Mouse (Mus musculus) ES-Bruce4 (cell line): ENCODE data around the gene Sox6. TPM values are rescaled to one million over a fixed set of nuclear protein-coding genes. Genes with fewer than 3 reads are reported as not detected.

ENCODE experiments used
- H3K27ac ChIP-seq: 2 replicates; pipeline ENCODE4 v1.5.1; 2012; ENCODE audit warnings: low read length, inconsistent platforms; ENCODE audit not compliant: insufficient read depth
- H3K27me3 ChIP-seq: 2 replicates; pipeline ENCODE4 v1.6.1; 2012; ENCODE audit warnings: mild to moderate bottlenecking, low read length, inconsistent platforms; ENCODE audit not compliant: control insufficient read depth, poor library complexity, insufficient read depth, severe bottlenecking
- H3K36me3 ChIP-seq: 2 replicates; pipeline ENCODE4 v1.6.1; 2012; ENCODE audit warnings: inconsistent platforms, mild to moderate bottlenecking, low read length, moderate library complexity; ENCODE audit not compliant: control insufficient read depth, poor library complexity, insufficient read depth, severe bottlenecking
- H3K4me1 ChIP-seq: one replicate; pipeline ENCODE4 v1.8.1; 2011; ENCODE audit warnings: low read length; ENCODE audit not compliant: control insufficient read depth, insufficient read depth
- H3K4me3 ChIP-seq: 2 replicates; pipeline ENCODE4 v1.5.1; 2011; ENCODE audit warnings: low read depth, mild to moderate bottlenecking, low read length
- H3K9ac ChIP-seq: 2 replicates; pipeline ENCODE4 v1.6.1; 2012; ENCODE audit warnings: low read depth, mild to moderate bottlenecking, inconsistent platforms; ENCODE audit not compliant: poor library complexity, severe bottlenecking
- H3K9me3 ChIP-seq: replicated peaks from 2 replicates; pipeline ENCODE4 v1.6.1; 2012; ENCODE audit warnings: mild to moderate bottlenecking, low read length, inconsistent platforms; ENCODE audit not compliant: control insufficient read depth, poor library complexity, insufficient read depth, severe bottlenecking
- CTCF ChIP-seq: IDR thresholded peaks from one replicate; pipeline ENCODE4 v1.8.1; 2011; ENCODE audit warnings: low read depth, low read length
- EP300 ChIP-seq: IDR thresholded peaks from 2 replicates; pipeline ENCODE4 v1.6.1; 2011; ENCODE audit warnings: low read depth, low read length; ENCODE audit not compliant: insufficient read depth
- POLR2A ChIP-seq: IDR thresholded peaks from one replicate; pipeline ENCODE4 v1.8.1; 2011; ENCODE audit warnings: low read length; ENCODE audit not compliant: insufficient read depth
- polyA plus RNA-seq: library from polyadenylated mRNA; stranded (reverse); fragments of >200 nt; gene quantifications from 2 replicates; pipeline ENCODE4 v1.2.4, GENCODE M21; 2011; ENCODE audit warnings: low read depth; ENCODE audit not compliant: missing spikeins, insufficient read depth, insufficient read length

Gene Sox6
- polyA plus RNA-seq, 1 experiment, result 0.88 TPM

DNA sequence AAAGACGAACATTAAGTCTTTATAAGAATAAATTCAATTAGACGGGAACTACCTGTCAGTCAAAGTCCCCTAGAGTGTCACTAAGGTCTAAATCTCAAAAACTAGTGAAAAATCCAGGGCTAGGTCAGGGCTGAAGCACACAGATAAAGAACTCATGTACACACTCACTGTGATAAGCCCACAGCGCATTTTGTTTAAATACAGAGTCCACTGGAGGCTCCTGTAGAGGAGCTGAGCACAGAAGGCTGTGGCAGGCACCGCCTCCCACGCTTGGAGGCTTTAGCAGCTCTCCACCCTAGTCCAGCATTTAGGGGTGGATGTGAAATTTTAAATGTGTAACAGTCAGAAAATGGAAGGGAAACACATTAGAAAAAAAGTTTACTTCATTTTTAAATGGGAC, 262.3 kb downstream of the Sox6 start:
- Histone ChIP-seq H3K27ac (no peak overlapping the region), H3K9me3 (no peaks in the 10 kb centered on the region), H3K27me3 (no peaks in the 10 kb centered on the region), H3K4me1 (no peaks in the 10 kb centered on the region), H3K36me3 (no peaks in the 10 kb centered on the region), H3K9ac (no peak overlapping the region), H3K4me3 (no peak overlapping the region)
- TF ChIP-seq EP300, result no peak
- no peak for TF ChIP-seq CTCF
- no peak for TF ChIP-seq POLR2A

GRCm38 (mm10) chr7:115766316-115766715, 272.3 kb downstream of the Sox6 start:
- Histone ChIP-seq H3K4me3 (no peak overlapping the region), H3K27me3 (no peaks in the 10 kb centered on the region), H3K4me1 (no peaks in the 10 kb centered on the region), H3K9ac (no peak overlapping the region), H3K9me3 (no peaks in the 10 kb centered on the region), H3K36me3 (no peaks in the 10 kb centered on the region), H3K27ac (no peak overlapping the region)
- TF ChIP-seq EP300 (no peak), CTCF (no peak), POLR2A (no peak)

DNA sequence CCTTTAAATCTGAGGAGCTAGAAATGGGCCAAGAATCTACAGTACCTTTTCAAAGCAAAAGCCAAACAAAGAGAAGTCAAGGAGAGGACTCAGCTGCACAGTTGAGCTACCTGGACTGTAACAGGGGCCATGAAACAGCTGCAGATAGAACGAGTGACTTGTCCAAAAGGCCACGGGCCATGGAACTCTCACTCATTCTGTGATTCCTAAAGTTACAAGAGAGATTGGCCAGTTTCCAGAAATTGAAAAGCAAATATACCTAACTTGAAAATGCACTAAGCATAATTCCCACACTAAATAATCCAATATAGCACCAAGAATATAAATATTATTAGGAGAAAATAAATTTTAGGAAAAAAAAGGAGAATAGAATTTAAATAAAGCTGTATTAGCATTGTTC, 274.7 kb downstream of the Sox6 start:
- Histone ChIP-seq H3K4me1 (no peaks in the 10 kb centered on the region), H3K27me3 (no peaks in the 10 kb centered on the region), H3K27ac (no peak overlapping the region), H3K9ac (no peak overlapping the region), H3K4me3 (no peak overlapping the region), H3K36me3 (no peaks in the 10 kb centered on the region), H3K9me3 (no peaks in the 10 kb centered on the region)
- TF ChIP-seq EP300 (no peak), POLR2A (no peak), CTCF (no peak)

- H3K27ac ChIP-seq, result no peak overlapping the region
- H3K4me3 ChIP-seq, result no peak overlapping the region
- H3K9ac ChIP-seq, result no peak overlapping the region
- H3K27me3 ChIP-seq, result no peaks in the 10 kb centered on the region
- H3K4me1 ChIP-seq, result no peaks in the 10 kb centered on the region
- TF ChIP-seq CTCF, result no peak
- TF ChIP-seq POLR2A, result no peak
- TF ChIP-seq EP300, result no peak
- no peaks in the 10 kb centered on the region for H3K36me3 ChIP-seq
- H3K9me3 ChIP-seq, result no peaks in the 10 kb centered on the region
Measured at GRCm38 (mm10) chr7:115758172-115758571, 280.4 kb downstream of the Sox6 start.

- Histone ChIP-seq H3K9me3 (no peaks in the 10 kb centered on the region), H3K4me1 (no peaks in the 10 kb centered on the region), H3K9ac (no peak overlapping the region), H3K4me3 (no peak overlapping the region), H3K27ac (no peak overlapping the region), H3K36me3 (no peaks in the 10 kb centered on the region), H3K27me3 (no peaks in the 10 kb centered on the region)
- TF ChIP-seq POLR2A (no peak), EP300 (no peak), CTCF (no peak)
Measured at GRCm38 (mm10) chr7:115755272-115755671, 283.3 kb downstream of the Sox6 start.

DNA sequence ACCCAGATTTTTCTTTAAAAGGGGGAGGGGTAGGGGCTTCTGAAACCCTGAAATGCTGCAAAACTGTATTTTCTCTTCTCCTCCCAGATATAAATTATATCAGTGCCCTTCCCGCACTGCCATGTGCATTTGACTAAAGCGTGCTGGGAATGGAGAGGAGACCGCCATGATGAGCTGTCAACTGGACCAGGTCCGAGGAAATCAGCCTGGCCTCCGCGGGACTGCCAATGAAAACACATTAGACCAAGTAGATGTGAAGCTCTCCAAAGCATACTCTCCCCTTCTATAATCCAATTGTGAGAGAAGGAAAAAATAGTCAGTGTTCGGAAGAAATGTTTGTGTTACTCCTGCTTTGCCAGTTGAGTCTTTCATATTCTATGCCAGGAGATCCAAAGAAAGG, 284.4 kb downstream of the Sox6 start:
- Histone ChIP-seq H3K9ac (no peak overlapping the region), H3K27ac (no peak overlapping the region), H3K4me3 (no peak overlapping the region), H3K36me3 (no peaks in the 10 kb centered on the region), H3K27me3 (no peaks in the 10 kb centered on the region), H3K9me3 (no peaks in the 10 kb centered on the region), H3K4me1 (no peaks in the 10 kb centered on the region)
- TF ChIP-seq EP300 (no peak), CTCF (no peak), POLR2A (no peak)

- Histone ChIP-seq H3K36me3 (no peaks in the 10 kb centered on the region), H3K4me1 (no peaks in the 10 kb centered on the region), H3K9ac (no peak overlapping the region), H3K27ac (no peak overlapping the region), H3K4me3 (no peak overlapping the region), H3K27me3 (no peaks in the 10 kb centered on the region), H3K9me3 (no peaks in the 10 kb centered on the region)
- TF ChIP-seq POLR2A (no peak), EP300 (no peak), CTCF (no peak)
Measured at GRCm38 (mm10) chr7:115752121-115752634, 286.4 kb downstream of the Sox6 start.
